Mouse (Mus musculus) MEL (cell line): ENCODE measurements around the gene Caskin1.

ENCODE experiments used
- CTCF ChIP-seq, 3 experiments: IDR thresholded peaks in 2 of 3; conservative IDR thresholded peaks in 1 of 3; 2 replicates each; pipeline ENCODE4 v1.5.1; 2011 to 2012; ENCODE audit warnings: low read length in 3 of 3, low read depth in 2 of 3, mild to moderate bottlenecking in 2 of 3, improper control_type of control experiment in 1 of 3, inconsistent platforms in 1 of 3, mixed read lengths in 1 of 3, moderate library complexity in 1 of 3; ENCODE audit not compliant: control insufficient read depth in 1 of 3, insufficient read depth in 1 of 3, poor library complexity in 1 of 3, severe bottlenecking in 1 of 3
- EP300 ChIP-seq, 2 experiments: IDR thresholded peaks; 2 replicates each; pipeline ENCODE4 v1.6.1; 2011; ENCODE audit warnings: improper control_type of control experiment in 2 of 2, low read length in 2 of 2, low read depth in 1 of 2, mild to moderate bottlenecking in 1 of 2
- ETS1 ChIP-seq: IDR thresholded peaks from 2 replicates; pipeline ENCODE4 v1.6.1; 2012; ENCODE audit warnings: low read depth, mild to moderate bottlenecking, inconsistent platforms, low read length, improper control_type of control experiment, moderate library complexity
- GABPA ChIP-seq: IDR thresholded peaks from 2 replicates; pipeline ENCODE4 v1.6.1; 2012; ENCODE audit warnings: low read depth, mild to moderate bottlenecking, inconsistent platforms, low read length, improper control_type of control experiment, moderate library complexity
- MAZ ChIP-seq: IDR thresholded peaks from 2 replicates; pipeline ENCODE4 v1.6.1; 2012; ENCODE audit warnings: low read depth, mild to moderate bottlenecking, inconsistent platforms, low read length, improper control_type of control experiment
- MYB ChIP-seq: IDR thresholded peaks from 2 replicates; pipeline ENCODE4 v1.6.1; 2011; ENCODE audit warnings: mild to moderate bottlenecking, low read depth, low read length, improper control_type of control experiment
- MYC ChIP-seq: IDR thresholded peaks from 2 replicates; pipeline ENCODE4 v1.6.1; 2011; ENCODE audit warnings: low read depth, mild to moderate bottlenecking, low read length, improper control_type of control experiment, moderate library complexity
- POLR2A ChIP-seq, 2 experiments: IDR thresholded peaks; 2 replicates each; pipeline ENCODE4 v1.6.1; 2011 to 2012; ENCODE audit warnings: low read length in 2 of 2, mild to moderate bottlenecking in 2 of 2, control low read depth in 1 of 2, improper control_type of control experiment in 1 of 2, low read depth in 1 of 2, moderate library complexity in 1 of 2; ENCODE audit not compliant: control insufficient read depth in 1 of 2, insufficient read depth in 1 of 2, poor library complexity in 1 of 2
- ZNF384 ChIP-seq: IDR thresholded peaks from 2 replicates; pipeline ENCODE4 v1.6.1; 2012; ENCODE audit warnings: low read depth, mild to moderate bottlenecking, inconsistent platforms, low read length, improper control_type of control experiment

GRCm38 (mm10) chr17:24532045-24532444 lies 43.6 kb downstream of the Caskin1 start:
- TF ChIP-seq MYB (no peak), POLR2A (IDR thresholded peaks at IDR 0.05; ENCODE audit: control insufficient read depth in 1 of 2, insufficient read depth in 1 of 2, low read depth in 1 of 2, low read length in 2 of 2, poor library complexity in 1 of 2) (no peak), MYC (no peak), EP300 (IDR thresholded peaks at IDR 0.05; ENCODE audit: low read depth in 1 of 2, low read length in 2 of 2) (no peak), MAZ (no peak), CTCF (IDR thresholded peaks at IDR 0.05 in 2 of 3, conservative IDR thresholded peaks at IDR 0.05 in 1 of 3; ENCODE audit: control insufficient read depth in 1 of 3, insufficient read depth in 1 of 3, low read depth in 2 of 3, low read length in 3 of 3, poor library complexity in 1 of 3, severe bottlenecking in 1 of 3) (no peak), ZNF384 (no peak), ETS1 (no peak), GABPA (no peak)
